Mouse (Mus musculus) kidney, postnatal 10 days (tissue): ENCODE measurements around the gene Lcat.
"Not testable (repeated sequence)": the region's sequence is repeated elsewhere in the genome, so short reads cannot be mapped to it uniquely, and the experiment has no call there.

ENCODE experiments used
- DNase-seq: peaks from one replicate; pipeline ENCODE4 v3.0.0; 2021; ENCODE audit warnings: mixed read lengths

The Lcat gene

DNA sequence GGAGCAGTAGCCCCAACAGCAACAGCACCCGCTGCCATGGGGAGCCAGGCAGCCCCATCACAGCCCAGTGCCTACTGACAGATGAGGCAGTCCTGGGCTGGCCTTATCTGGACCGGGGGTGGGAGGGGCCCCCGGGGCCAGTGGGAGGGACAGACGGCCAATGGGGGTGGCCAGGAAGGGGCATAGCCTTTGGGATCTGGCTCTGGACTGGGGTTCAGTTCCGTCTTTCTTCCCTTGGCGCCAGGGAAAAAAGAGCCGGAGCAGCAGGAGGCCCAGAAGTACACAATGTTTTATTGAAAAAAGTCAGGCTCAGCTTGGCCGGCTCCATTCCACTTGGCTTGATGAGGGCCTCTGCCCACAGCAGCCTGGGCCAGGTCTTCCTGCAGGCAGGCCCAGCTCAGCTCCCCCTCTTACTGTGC is at the start of gene Lcat:
TSS of gene Lcat (minus strand) at position 62 of the 419 bp plus-strand sequence.
- no peak for DNase-seq

GRCm38 (mm10) chr8:105992499-105992898 is 49.3 kb upstream of the Lcat start:
- DNase-seq = no peak

DNA sequence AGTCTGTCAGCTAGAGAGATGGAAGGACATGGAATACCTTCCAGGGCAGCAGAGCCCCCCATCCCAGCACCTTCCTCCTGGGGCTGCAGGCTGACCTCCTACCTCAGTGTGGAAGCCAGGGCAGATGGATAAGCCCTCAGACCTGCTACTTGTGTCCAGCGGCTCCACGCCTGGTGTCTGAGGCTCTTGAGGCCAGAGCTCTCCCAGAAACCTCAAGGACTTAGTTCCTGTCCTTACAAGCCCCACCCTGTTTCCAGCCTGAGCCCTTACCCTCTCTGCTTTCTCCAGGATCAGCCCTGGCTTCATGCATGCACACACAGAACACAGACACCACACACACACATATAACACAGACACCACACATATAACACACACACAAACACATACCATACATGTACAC is 48.4 kb upstream of the Lcat start:
- no peak for DNase-seq

DNA sequence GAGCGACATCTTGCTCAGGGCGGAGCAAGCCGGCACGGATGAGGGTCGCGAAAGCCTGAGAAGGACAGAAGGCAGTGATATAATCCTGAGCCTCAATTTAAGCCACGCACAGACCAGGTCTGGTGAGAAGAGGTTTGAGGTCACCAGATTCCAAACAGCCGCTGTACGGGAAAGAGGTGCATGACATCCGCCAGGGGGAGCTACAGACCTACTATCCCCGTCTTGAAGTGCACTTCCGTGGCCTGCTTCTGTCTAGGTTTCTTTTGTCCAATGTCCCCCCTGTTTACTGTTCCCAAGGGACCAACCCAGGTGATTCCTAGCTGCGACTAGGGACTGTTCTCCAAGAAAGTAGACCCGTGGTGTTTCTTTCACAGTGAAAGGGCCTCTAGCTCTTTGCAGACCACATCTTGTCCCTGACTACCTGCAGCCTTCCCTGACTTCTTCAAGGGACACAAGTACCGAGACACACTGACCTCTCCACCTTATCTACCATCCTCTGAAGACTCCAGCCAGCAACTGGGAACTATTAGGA is 47.7 kb upstream of the Lcat start, which contains the start of gene Dus2:
TSS of gene Dus2 (plus strand) at position 482 of the 532 bp plus-strand sequence.
- peak; percentile 91 for DNase-seq

DNA sequence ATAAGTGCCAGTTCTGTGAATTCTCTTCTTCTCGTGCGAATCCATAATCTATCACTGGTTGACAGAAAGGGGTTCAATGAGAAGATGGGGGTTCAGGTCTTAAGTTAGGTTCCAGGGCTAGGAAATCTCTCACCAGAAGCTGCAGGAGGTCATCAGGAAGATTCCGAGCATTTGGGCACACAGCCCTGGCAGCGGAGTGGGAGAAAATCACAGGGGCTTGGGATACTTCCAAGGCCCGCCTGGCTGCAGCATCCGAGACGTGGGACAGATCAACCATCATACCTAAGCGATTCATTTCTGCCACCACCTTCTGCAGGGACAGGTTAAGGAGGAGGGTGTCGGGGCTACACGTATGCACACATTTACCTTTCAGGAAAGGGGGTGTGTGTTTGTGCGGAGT is 45.4 kb upstream of the Lcat start:
- DNase-seq = no peak

- DNase-seq = not testable (repeated sequence)
These were observed 40.2 kb upstream of the Lcat start for GRCm38 (mm10) chr8:105983406-105983805.

- no peak for DNase-seq
These were observed 38.0 kb upstream of the Lcat start for GRCm38 (mm10) chr8:105981146-105981545.

GRCm38 (mm10) chr8:105979325-105979724 is 36.1 kb upstream of the Lcat start, which contains the start of gene Dpep3:
Gene Dpep3 (minus strand): TSS chr8:105979429.
- DNase-seq = no peak

DNA sequence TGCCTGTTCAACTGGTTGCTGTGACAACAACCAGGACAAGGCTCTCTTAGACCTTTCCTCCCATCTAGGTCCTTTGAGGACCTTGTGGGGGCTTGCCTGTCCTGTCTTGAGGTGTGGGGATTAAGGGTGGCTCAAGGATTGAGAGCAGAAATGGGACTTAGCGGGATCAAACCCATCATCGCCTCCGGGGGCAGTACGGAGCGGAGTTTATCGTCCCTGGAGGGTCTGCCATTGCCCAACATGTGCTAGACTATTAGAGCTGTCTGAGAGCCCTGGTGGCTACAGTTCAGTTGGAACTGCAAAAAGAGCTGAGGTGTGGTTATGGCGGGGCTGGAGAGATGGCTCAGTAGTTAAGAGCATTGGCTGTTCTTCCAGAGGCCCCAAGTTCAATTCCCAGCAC is 32.2 kb upstream of the Lcat start:
- no peak for DNase-seq

DNA sequence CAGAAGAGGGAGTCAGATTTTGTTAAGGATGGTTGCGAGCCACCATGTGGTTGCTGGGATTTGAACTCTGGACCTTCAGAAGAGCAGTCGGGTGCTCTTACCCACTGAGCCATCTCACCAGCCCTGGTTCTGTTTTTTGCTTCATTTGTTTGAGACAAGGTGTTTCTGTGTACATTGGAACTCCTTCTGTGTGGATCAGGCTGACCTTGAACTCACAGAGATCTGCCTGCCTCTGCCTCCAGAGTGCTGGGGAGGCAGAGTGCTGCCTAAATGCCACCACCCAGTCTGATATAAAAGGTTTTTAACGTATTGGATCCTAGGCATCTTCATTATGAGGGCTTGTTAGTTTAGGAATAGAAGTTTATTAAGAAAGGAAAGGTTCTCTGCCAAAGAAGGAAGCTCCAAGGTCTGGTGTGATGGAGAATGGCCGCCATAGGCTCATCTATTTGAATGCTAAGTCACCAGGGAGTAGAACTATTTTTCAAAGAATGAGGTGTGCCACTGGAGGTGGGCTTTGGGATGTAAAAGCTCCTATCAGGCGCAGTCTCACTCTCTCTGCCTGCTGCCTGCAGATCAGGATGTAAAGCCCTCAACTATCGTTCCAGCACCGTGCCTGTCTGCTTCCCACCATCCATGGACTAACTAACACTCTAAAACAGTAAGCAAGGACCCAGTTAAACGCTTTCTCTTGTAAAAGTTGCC is 28.0 kb upstream of the Lcat start:
- DNase-seq = no peak

- DNase-seq = no peak
These were observed 26.2 kb upstream of the Lcat start for GRCm38 (mm10) chr8:105969367-105969766.

DNA sequence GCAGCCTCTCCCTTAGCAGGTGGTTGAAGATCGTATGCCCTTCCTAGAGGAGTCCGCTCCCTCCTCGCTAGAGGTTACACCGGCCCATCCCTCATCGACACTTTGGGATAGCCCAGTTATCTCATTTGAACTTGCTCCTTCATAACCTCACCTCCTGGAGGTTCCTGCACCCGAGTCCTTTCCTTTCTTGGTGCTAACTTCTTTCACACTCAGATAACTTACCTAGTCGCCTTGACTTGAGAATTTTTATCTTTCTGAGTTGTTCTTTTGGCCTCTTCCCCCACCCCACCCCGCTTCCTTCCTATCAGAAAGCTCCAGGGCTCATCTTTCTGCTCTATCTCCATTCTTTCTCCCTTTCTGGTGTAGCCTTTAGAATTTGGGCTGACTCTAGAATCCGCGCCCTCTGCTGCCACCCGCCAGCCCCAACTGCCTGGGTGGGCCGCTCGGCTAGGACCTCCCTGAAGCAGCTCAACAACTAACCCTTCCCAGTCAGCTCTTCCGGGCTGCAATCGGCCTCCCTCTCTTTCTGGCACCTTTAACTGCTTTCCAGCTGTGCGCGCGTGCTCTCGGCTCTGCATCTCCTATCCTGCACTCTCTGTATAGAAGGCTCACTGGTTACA is 23.6 kb upstream of the Lcat start:
- DNase-seq = peak; percentile 73

DNA sequence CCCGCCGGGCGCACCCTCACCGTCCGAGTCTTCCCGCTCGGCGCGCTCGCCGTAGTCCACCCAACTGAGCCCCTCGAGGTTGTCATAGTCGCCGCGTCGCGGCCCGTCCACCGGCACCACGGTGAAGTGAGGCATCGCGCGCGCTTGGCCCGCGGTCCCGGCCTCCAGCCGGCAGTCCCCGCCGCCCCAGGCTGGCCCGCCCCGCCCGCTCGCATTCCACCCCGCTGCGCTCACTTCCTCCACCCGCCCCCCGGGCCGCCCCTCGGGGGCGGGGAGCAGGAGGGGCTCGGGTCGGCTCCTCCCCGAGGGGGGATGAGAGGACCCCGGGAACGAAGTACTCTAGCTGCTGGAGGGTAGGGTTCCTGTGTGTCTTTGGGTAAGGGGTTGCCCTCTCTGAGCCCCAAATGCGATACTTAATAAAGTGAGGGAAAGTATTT is 22.7 kb upstream of the Lcat start, which contains the start of gene Slc12a4:
TSS of gene Slc12a4 (minus strand) at position 193 of the 437 bp plus-strand sequence.
- DNase-seq = peak; percentile 93

- peak; percentile 75 for DNase-seq
These were observed 22.2 kb upstream of the Lcat start for GRCm38 (mm10) chr8:105965266-105965904.

DNA sequence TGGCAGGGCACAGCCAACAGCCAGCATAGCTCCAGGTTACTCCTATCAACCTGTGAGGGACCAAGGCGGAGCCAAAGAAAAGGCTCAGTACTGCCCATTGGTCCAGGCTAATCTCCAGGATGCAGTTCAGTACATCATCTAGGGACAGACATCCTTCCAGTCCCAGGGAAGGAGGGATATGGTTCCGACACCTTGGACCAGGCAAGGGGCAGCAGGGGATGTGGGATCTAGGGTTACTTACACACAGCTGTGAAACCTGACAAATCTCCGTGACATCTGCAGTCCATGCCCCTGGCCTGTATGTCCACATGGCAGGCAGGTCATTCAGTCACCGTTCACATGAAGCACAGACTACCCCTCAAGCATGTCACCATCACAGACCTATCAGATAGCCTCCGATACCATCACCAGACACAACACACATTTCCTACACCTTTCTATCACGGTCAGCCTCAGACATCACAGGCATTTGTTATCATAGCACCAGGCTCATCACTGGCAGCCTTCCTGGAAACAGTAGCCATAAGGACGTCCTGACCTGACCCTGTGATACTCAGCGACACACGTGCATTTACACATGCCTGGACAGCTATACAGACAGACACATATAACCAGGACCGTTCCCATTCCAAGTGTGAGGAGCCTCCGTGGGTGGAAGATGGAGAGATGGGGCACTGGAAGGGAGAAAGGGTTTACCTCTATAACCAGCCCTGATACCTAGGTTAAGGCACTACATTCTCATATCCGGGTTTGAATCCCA is 21.5 kb upstream of the Lcat start:
- DNase-seq = no peak

- no peak for DNase-seq
These were observed 18.4 kb upstream of the Lcat start for GRCm38 (mm10) chr8:105961536-105961935.

- DNase-seq = peak; percentile 8
These were observed 17.9 kb upstream of the Lcat start for GRCm38 (mm10) chr8:105961101-105961500.

GRCm38 (mm10) chr8:105959350-105959749 is 16.2 kb upstream of the Lcat start:
- peak; percentile 89 for DNase-seq

DNA sequence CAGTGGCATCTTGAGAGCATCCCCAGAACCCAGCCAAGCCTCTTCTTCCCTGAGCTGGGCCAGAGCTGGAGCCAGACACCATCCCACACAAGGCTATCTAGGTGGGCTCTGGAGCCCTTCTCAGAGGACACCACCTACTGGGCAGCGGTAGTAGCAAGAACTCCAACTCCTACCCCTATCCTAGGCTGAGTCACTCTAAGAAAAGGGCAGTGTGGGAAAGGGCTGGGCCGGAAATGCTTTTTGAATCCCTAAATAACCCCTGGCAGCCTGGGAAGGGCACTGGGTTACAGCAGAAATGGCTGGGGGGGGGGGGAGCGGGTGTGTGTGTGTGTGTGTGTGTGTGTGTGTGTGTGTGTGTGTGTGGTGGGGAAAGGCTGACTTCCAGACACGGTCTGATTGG is 14.6 kb upstream of the Lcat start:
- peak; percentile 71 for DNase-seq

- DNase-seq = no peak
These were observed 13.4 kb upstream of the Lcat start for GRCm38 (mm10) chr8:105956556-105956955.

DNA sequence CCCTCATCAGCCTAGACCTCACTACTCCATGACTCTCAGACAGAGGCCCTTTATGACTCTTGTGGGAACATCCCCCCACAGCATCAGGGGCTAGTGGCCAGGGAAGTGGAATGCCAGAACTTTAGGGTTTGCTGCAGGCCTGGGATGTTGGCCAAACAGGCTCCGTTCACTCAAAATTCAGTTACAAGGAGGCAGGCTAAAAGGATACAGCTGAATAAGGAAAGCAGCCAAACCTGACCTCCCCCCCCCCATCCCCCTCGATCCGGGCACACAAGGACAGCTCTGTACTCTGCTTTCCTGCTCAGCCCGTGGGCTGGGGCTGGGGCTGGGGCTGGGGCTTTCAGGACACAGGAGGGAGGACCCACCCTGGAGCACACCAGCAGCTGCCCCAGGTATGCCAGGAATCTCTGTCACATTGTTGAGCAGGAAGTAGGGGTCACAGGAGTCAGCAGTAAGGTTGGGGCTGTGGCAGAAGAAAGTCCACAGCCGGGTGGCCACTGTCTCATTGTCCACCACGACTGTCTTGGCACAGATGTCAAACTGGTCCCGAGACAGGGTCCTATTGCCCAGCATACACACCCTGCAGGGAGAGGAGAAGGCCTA is 8.0 kb upstream of the Lcat start:
- DNase-seq = peak; percentile 80

DNA sequence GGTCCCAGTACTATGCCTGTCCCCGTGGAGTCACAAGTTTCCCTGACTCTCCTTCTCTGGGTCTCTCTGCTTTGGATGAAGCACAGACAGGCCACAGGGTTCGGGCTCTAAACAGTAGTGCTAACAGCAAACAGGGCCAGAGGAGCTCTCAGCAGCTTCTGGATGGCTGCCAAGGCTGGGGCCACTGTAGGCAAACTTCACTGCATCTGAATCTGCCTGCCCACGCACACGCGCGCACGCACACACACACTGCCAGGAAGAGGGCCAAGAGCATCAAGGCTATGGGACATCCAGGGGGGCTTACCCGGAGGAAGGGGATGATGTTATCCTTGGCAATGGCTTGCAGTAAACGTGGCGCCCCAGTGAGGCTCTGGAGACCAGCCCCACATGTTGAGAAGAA is 6.2 kb upstream of the Lcat start:
- peak; percentile 85 for DNase-seq
